13 mouse cellular contexts compared by ENCODE assay signal in genomic region chr17:8415533-8415932, GRCm38 (mm10). TPM values are rescaled to one million over a fixed set of nuclear protein-coding genes. Genes with fewer than 3 reads are reported as not detected.
DNase-seq lines count a peak whose midpoint lies in the region; ATAC-seq and TF ChIP-seq lines count a peak whose summit lies in the region.
"Had no signal": no experiment of that assay in that cellular context is flagged by ENCODE, and none has a peak within 500 bp of the region (broad histone marks: within the 10 kb centered on the region; RNA-seq: fewer than 3 reads in every experiment).

No protein-coding gene starts in this region.

- intact Hi-C loops in heart, postnatal 25 days (cut with DNase I) = no loop called here

- no peak overlapping the region for H3K4me3 ChIP-seq in heart, embryonic 12.5 days
- no peak overlapping the region for H3K4me3 ChIP-seq in heart, postnatal 0 days (ENCODE audit: low read depth, low read length)
- H3K4me3 ChIP-seq: hindbrain, embryonic 15.5 days; liver, embryonic 13.5 days; myocyte had no signal

- no peaks in the 10 kb centered on the region for H3K9me3 ChIP-seq in heart, embryonic 12.5 days (replicated peaks)
- no peaks in the 10 kb centered on the region for H3K9me3 ChIP-seq in heart, postnatal 0 days (replicated peaks; ENCODE audit: control insufficient read depth, low read length)
- H3K9me3 ChIP-seq: hindbrain, embryonic 15.5 days; liver, embryonic 13.5 days had no signal

- no peak overlapping the region for H3K4me2 ChIP-seq in heart, embryonic 12.5 days
- no peak overlapping the region for H3K4me2 ChIP-seq in heart, postnatal 0 days (ENCODE audit: low read depth, low read length)
- H3K4me2 ChIP-seq: hindbrain, embryonic 15.5 days; liver, embryonic 13.5 days had no signal

- TF ChIP-seq CTCF in heart, postnatal 0 days (IDR thresholded peaks at IDR 0.05; ENCODE audit: low read depth) = no peak

- peaks cover 31% of the 10 kb centered on the region for H3K27me3 ChIP-seq in heart, embryonic 12.5 days (replicated peaks)
- no peaks in the 10 kb centered on the region for H3K27me3 ChIP-seq in heart, postnatal 0 days (ENCODE audit: control insufficient read depth, insufficient read depth, low read length)
- H3K27me3 ChIP-seq: hindbrain, embryonic 15.5 days; liver, embryonic 13.5 days had no signal

- WGBS in heart, embryonic 12.5 days = 12% methylated on average over 8 of the region's 8 CpGs
- 30% methylated on average over 8 of the region's 8 CpGs for WGBS in heart, postnatal 0 days

- peaks cover 30% of the 10 kb centered on the region for H3K4me1 ChIP-seq in heart, embryonic 12.5 days (replicated peaks)
- H3K4me1 ChIP-seq in heart, postnatal 0 days (ENCODE audit: control insufficient read depth, insufficient read depth) = peaks cover 11% of the 10 kb centered on the region
- H3K4me1 ChIP-seq: hindbrain, embryonic 15.5 days had no signal

- no peak for TF ChIP-seq EP300 in heart, postnatal 0 days (IDR thresholded peaks at IDR 0.05; ENCODE audit: low read depth)

- no peak for DNase-seq in heart, postnatal 25 days (ENCODE audit: low spot score)
- peak; percentile 49 for DNase-seq in kidney, postnatal 14 days
- DNase-seq in kidney, adult 11 months = no peak
- peak; percentile 47 for DNase-seq in MN1 (ENCODE audit: low spot score)
- DNase-seq in heart, postnatal 0 days (ENCODE audit: low spot score) = no peak
- DNase-seq in frontal cortex, postnatal 36 days (ENCODE audit: low spot score in 2 of 2) = no peak
- DNase-seq: cerebellum, adult 2 months; gastrocnemius, postnatal 10 days; liver, embryonic 13.5 days; right cerebral cortex, postnatal 25 days had no signal

- ATAC-seq in heart, embryonic 12.5 days (ENCODE audit: insufficient number of reproducible peaks, low FRiP score) = no peak
- ATAC-seq in heart, postnatal 0 days (ENCODE audit: insufficient read depth, low read depth) = no peak

- no peak overlapping the region for H3K9ac ChIP-seq in heart, embryonic 12.5 days
- 0 out of 2 replicates have a peak overlapping the region, but pooled peaks have one; percentile 15 for H3K9ac ChIP-seq in heart, postnatal 0 days (replicated peaks; ENCODE audit: low read depth, low read length)
- H3K9ac ChIP-seq: hindbrain, embryonic 15.5 days; liver, embryonic 13.5 days had no signal

- H3K36me3 ChIP-seq in heart, embryonic 12.5 days = no peaks in the 10 kb centered on the region
- no peaks in the 10 kb centered on the region for H3K36me3 ChIP-seq in heart, postnatal 0 days (replicated peaks; ENCODE audit: control insufficient read depth, insufficient read depth, low read length)
- H3K36me3 ChIP-seq: hindbrain, embryonic 15.5 days; liver, embryonic 13.5 days had no signal

- peak overlapping the region; percentile 75; the same call in 1 of the 2 replicates for H3K27ac ChIP-seq in heart, embryonic 12.5 days (ENCODE audit: poor library complexity, severe bottlenecking)
- peak overlapping the region; percentile 88 for H3K27ac ChIP-seq in heart, postnatal 0 days (ENCODE audit: low read depth)
- H3K27ac ChIP-seq: hindbrain, embryonic 15.5 days; liver, embryonic 13.5 days had no signal

RNA-seq across cellular contexts. Expression of gene T, which starts 18.7 kb away (rescaled TPM):
- polyA plus RNA-seq in heart, embryonic 12.5 days (2016; fragmentation: Nextera tagmentation; extraction: Ambion mirVana) = 0.24 and 0.46 TPM in 2 replicates
- total RNA-seq in heart, postnatal 25 days (2021) = not detected
- total RNA-seq in heart, postnatal 0 days (2014; rRNA removed; ENCODE audit: low replicate concordance) = not detected in 2 replicates
- polyA plus RNA-seq in heart, postnatal 0 days (2015; fragmentation: Nextera tagmentation; extraction: Ambion mirVana) = 0.12 and 0.15 TPM in 2 replicates
- total RNA-seq: gastrocnemius, postnatal 10 days had no signal
- polyA plus RNA-seq: liver, embryonic 13.5 days had no signal

RNA-seq across cellular contexts. Expression of gene T2, which starts 59.7 kb away (rescaled TPM):
- polyA plus RNA-seq in heart, embryonic 12.5 days (2016; fragmentation: Nextera tagmentation; extraction: Ambion mirVana) = 1.0 and 1.1 TPM in 2 replicates
- total RNA-seq in heart, postnatal 25 days (2021) = under 1 TPM; 0.31 to 0.47 TPM
- total RNA-seq in heart, postnatal 0 days (2014; rRNA removed; ENCODE audit: low replicate concordance) = 0.19 and 2.1 TPM in 2 replicates
- 3.7 and 4.0 TPM in 2 replicates for polyA plus RNA-seq in heart, postnatal 0 days (2015; fragmentation: Nextera tagmentation; extraction: Ambion mirVana)
- total RNA-seq: gastrocnemius, postnatal 10 days had no signal

Comparison
In these comparisons a context has a peak if more than half of its experiments do, and no peak if none do; other contexts are left out.
1. DNase-seq: peak in kidney, postnatal 14 days (single experiment) and MN1 (single experiment); none in heart, postnatal 25 days (single experiment), kidney, adult 11 months (single experiment), heart, postnatal 0 days (single experiment) and frontal cortex, postnatal 36 days (0 of 2).